Mouse (Mus musculus) megakaryocyte, embryonic 14.5 days (primary cell): ENCODE measurements at regions not wholly inside any gene's neighbourhood (a gene's known extent, or its start where the extent isn't known, plus 50 kb on each side); places are given as distances from the start of the nearest gene placed in this dataset.

Experiments
- H3K27me3 ChIP-seq: replicated peaks from 2 replicates; pipeline ENCODE3; 2012; ENCODE audit warnings: inconsistent platforms
- H3K36me3 ChIP-seq: replicated peaks from 2 replicates; pipeline ENCODE3; 2012; ENCODE audit warnings: low read length, inconsistent platforms, mixed read lengths
- H3K4me1 ChIP-seq: 2 replicates; pipeline ENCODE4 v1.6.1; 2012; ENCODE audit warnings: inconsistent platforms
- H3K4me3 ChIP-seq: replicated peaks from 2 replicates; pipeline ENCODE3; 2012; ENCODE audit warnings: moderate library complexity, mild to moderate bottlenecking, inconsistent platforms
- H3K9me3 ChIP-seq: 2 replicates; pipeline ENCODE4 v1.6.1; 2012; ENCODE audit warnings: inconsistent platforms
- FLI1 ChIP-seq: IDR thresholded peaks from 2 replicates; pipeline ENCODE4 v1.6.1; 2012; ENCODE audit warnings: low read length, inconsistent platforms, mixed read lengths
- GATA1 ChIP-seq: IDR thresholded peaks from 3 replicates; pipeline ENCODE4 v1.6.1; 2012; ENCODE audit warnings: mixed read lengths, low read length, inconsistent platforms, borderline replicate concordance

GRCm38 (mm10) chr2:160138091-160138490, 195.9 kb downstream of the Gm826 start:
- H3K4me1 ChIP-seq: no peaks in the 10 kb centered on the region
- no peaks in the 10 kb centered on the region for H3K36me3 ChIP-seq
- no peaks in the 10 kb centered on the region for H3K27me3 ChIP-seq
- TF ChIP-seq FLI1 (no peak), GATA1 (no peak)
- 0 out of 2 replicates have a peak, but pooled peaks cover 8% of the 10 kb centered on the region for H3K9me3 ChIP-seq
- no peak overlapping the region for H3K4me3 ChIP-seq

- Histone ChIP-seq H3K9me3 (peaks cover 22% of the 10 kb centered on the region), H3K4me3 (no peak overlapping the region), H3K27me3 (no peaks in the 10 kb centered on the region), H3K36me3 (no peaks in the 10 kb centered on the region), H3K4me1 (no peaks in the 10 kb centered on the region)
- TF ChIP-seq GATA1 (no peak), FLI1 (no peak)
Measured at GRCm38 (mm10) chr2:160131797-160132196, 202.2 kb downstream of the Gm826 start.

- Histone ChIP-seq H3K36me3 (no peaks in the 10 kb centered on the region), H3K9me3 (peaks cover 23% of the 10 kb centered on the region), H3K4me3 (no peak overlapping the region), H3K27me3 (no peaks in the 10 kb centered on the region), H3K4me1 (no peaks in the 10 kb centered on the region)
- TF ChIP-seq GATA1 (no peak), FLI1 (no peak)
Measured at GRCm38 (mm10) chr2:160131386-160131785, 202.6 kb downstream of the Gm826 start.

GRCm38 (mm10) chr2:160117148-160117547, 216.8 kb downstream of the Gm826 start:
- TF ChIP-seq FLI1 (no peak), GATA1 (no peak)
- no peaks in the 10 kb centered on the region for H3K4me1 ChIP-seq
- peaks cover 11% of the 10 kb centered on the region for H3K9me3 ChIP-seq
- H3K36me3 ChIP-seq: no peaks in the 10 kb centered on the region
- H3K4me3 ChIP-seq: no peak overlapping the region
- H3K27me3 ChIP-seq: no peaks in the 10 kb centered on the region

- H3K9me3 ChIP-seq: peaks cover 9% of the 10 kb centered on the region
- H3K4me1 ChIP-seq: no peaks in the 10 kb centered on the region
- no peak for TF ChIP-seq GATA1
- no peak for TF ChIP-seq FLI1
- H3K36me3 ChIP-seq: no peaks in the 10 kb centered on the region
- H3K27me3 ChIP-seq: no peaks in the 10 kb centered on the region
- no peak overlapping the region for H3K4me3 ChIP-seq
Measured at GRCm38 (mm10) chr2:160111176-160111692, 222.7 kb downstream of the Gm826 start.

- no peak overlapping the region for H3K4me3 ChIP-seq
- no peak for TF ChIP-seq FLI1
- TF ChIP-seq GATA1: no peak
Measured at GRCm38 (mm10) chr2:160093078-160093477, 240.9 kb downstream of the Gm826 start.

GRCm38 (mm10) chr2:160085999-160086398, 248.0 kb downstream of the Gm826 start:
- Histone ChIP-seq H3K9me3 (peaks cover 4% of the 10 kb centered on the region; the same call in 1 of the 2 replicates), H3K27me3 (no peaks in the 10 kb centered on the region), H3K36me3 (no peaks in the 10 kb centered on the region), H3K4me1 (no peaks in the 10 kb centered on the region), H3K4me3 (no peak overlapping the region)
- TF ChIP-seq FLI1 (no peak), GATA1 (no peak)

More at GRCm38 (mm10) chr2:160093078-160093477, 240.9 kb downstream of the Gm826 start:
- Histone ChIP-seq H3K27me3 (no peaks in the 10 kb centered on the region), H3K36me3 (no peaks in the 10 kb centered on the region), H3K4me1 (no peaks in the 10 kb centered on the region), H3K9me3 (0 out of 2 replicates have a peak, but pooled peaks cover 7% of the 10 kb centered on the region)

GRCm38 (mm10) chr2:160083674-160084073, 250.3 kb downstream of the Gm826 start:
- no peaks in the 10 kb centered on the region for H3K4me1 ChIP-seq
- no peak overlapping the region for H3K4me3 ChIP-seq
- H3K9me3 ChIP-seq: peaks cover 4% of the 10 kb centered on the region; the same call in 1 of the 2 replicates
- H3K36me3 ChIP-seq: no peaks in the 10 kb centered on the region
- TF ChIP-seq FLI1 (no peak), GATA1 (no peak)
- H3K27me3 ChIP-seq: no peaks in the 10 kb centered on the region

- H3K9me3 ChIP-seq: peaks cover 4% of the 10 kb centered on the region; the same call in 1 of the 2 replicates
- H3K27me3 ChIP-seq: no peaks in the 10 kb centered on the region
- no peak overlapping the region for H3K4me3 ChIP-seq
- H3K36me3 ChIP-seq: no peaks in the 10 kb centered on the region
- TF ChIP-seq FLI1: no peak
- no peak for TF ChIP-seq GATA1
- H3K4me1 ChIP-seq: no peaks in the 10 kb centered on the region
Measured at GRCm38 (mm10) chr2:160082106-160082653, 251.8 kb downstream of the Gm826 start.

GRCm38 (mm10) chr2:160075694-160076093, 258.3 kb downstream of the Gm826 start:
- Histone ChIP-seq H3K27me3 (no peaks in the 10 kb centered on the region), H3K9me3 (no peaks in the 10 kb centered on the region), H3K4me3 (no peak overlapping the region), H3K4me1 (no peaks in the 10 kb centered on the region), H3K36me3 (no peaks in the 10 kb centered on the region)
- TF ChIP-seq FLI1 (no peak), GATA1 (no peak)

GRCm38 (mm10) chr2:160070441-160070840, 263.5 kb downstream of the Gm826 start:
- Histone ChIP-seq H3K36me3 (no peaks in the 10 kb centered on the region), H3K9me3 (0 out of 2 replicates have a peak, but pooled peaks cover 4% of the 10 kb centered on the region), H3K4me3 (no peak overlapping the region), H3K4me1 (no peaks in the 10 kb centered on the region), H3K27me3 (no peaks in the 10 kb centered on the region)
- TF ChIP-seq FLI1: no peak
- no peak for TF ChIP-seq GATA1
